Mouse (Mus musculus) left cerebral cortex, adult 9 months (tissue): ENCODE data around the gene Skint2.

Experiments
- DNase-seq, 2 experiments: peaks; one replicate each; pipeline ENCODE4 v3.0.0; 2022; ENCODE audit warnings: low spot score in 2 of 2

Gene Skint2

GRCm38 (mm10) chr4:112556894-112557293, at the start of gene Skint2:
Gene Skint2 (plus strand): TSS chr4:112557194.
- DNase-seq = no peak
